Mouse (Mus musculus): ENCODE measurements around the gene Atp5s. TPM values are rescaled to one million over a fixed set of nuclear protein-coding genes. Genes with fewer than 3 reads are reported as not detected.

Atp5s gene
- total RNA-seq (2021) (10 to 100 TPM; 31.5 to 34.7 TPM), polyA plus RNA-seq (2012; rRNA removed) (22.5 and 56.1 TPM in 2 replicates)
- long read RNA-seq, transcript Atp5s-204 (6 exons, 1,599 nt): major isoform, 10 of 35 reads
- long read RNA-seq, transcript Atp5s-201 (5 exons, 1,485 nt): minor isoform, 5 of 35 reads
- long read RNA-seq, partial matches to known transcripts: 14 of 35 reads
- long read RNA-seq, other reads (novel, unspliced or antisense): 6 of 35 reads

DNA sequence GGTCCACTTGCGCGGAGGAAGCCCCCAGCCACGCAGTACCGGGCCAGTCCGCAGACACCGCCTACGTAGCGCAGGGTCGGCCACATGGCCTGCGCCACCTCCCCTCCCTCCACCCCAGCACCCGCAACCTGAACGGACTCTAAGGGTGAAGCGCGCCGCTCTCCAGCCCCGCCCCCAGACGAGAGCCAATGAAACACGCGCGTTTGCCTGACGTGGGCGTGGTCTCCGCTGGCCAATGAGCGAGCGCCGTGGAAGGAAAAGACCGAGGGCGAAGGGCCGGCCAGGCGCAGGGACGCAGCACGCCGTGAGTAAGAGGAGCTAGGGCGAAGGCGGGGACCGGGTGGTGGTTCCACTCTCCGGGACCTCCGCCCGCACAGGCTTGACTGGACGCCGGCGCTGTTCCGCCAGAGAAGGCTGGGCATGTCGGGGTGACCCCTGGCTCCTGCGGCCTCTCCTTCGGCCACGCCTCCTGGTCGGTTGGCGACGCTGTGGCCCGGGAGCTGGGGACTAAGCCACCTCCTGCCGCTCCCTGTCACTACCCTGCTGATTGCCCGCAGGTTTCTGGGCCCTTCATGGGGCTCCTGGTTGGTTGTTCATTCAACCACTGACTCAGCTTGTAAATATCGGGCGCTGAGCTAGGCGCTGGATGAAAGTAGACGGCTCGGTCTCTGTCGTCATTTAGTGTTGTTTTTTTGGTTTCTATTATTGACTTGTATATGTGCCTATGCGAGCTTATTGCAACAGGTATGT is at the start of gene Atp5s, which contains the start of gene L2hgdh:
Gene Atp5s, plus strand, starts transcription at position 240 of the 750 bp plus-strand sequence.
Gene L2hgdh, minus strand, starts transcription at position 163 of the 750 bp plus-strand sequence.
- Histone ChIP-seq H3K4me1 (ENCODE audit: control insufficient read depth, insufficient read depth, low read length) (peaks cover 2% of the 10 kb centered on the region), H3K9ac (ENCODE audit: low read depth, low read length) (peak within 1 kb of the TSS; percentile 83), H3K27me3 (ENCODE audit: control insufficient read depth, insufficient read depth, low read length) (no peaks in the 10 kb centered on the region), H3K27ac (peak within 1 kb of the TSS; percentile 87), H3K36me3 (ENCODE audit: control insufficient read depth, insufficient read depth, low read length) (no peaks in the 10 kb centered on the region), H3K4me3 (peak within 1 kb of the TSS; percentile 68), H3K79me2 (replicated peaks; ENCODE audit: control insufficient read depth, insufficient read depth, low read length) (no peaks in the 10 kb centered on the region)
- WGBS: under 1% methylated on average over 60 of the region's 60 CpGs
- intact Hi-C loops (cut with DNase I): no loop called here
- TF ChIP-seq POLR2A (IDR thresholded peaks at IDR 0.05; ENCODE audit: insufficient read depth, low read depth, low read length) (peak; percentile 93), CTCF (IDR thresholded peaks at IDR 0.05) (no peak), EP300 (IDR thresholded peaks at IDR 0.05; ENCODE audit: insufficient read depth, low read depth, low read length) (no peak)
- peak; percentile 97 to 98 for DNase-seq

- no peak for DNase-seq
- no peak for TF ChIP-seq POLR2A (IDR thresholded peaks at IDR 0.05; ENCODE audit: insufficient read depth, low read depth, low read length)
- TF ChIP-seq EP300 (IDR thresholded peaks at IDR 0.05; ENCODE audit: insufficient read depth, low read depth, low read length): no peak
- no peak for TF ChIP-seq CTCF (IDR thresholded peaks at IDR 0.05)
- peaks cover 8% of the 10 kb centered on the region for H3K79me2 ChIP-seq (replicated peaks; ENCODE audit: control insufficient read depth, insufficient read depth, low read length)
- no peak overlapping the region for H3K4me3 ChIP-seq
- no peaks in the 10 kb centered on the region for H3K27me3 ChIP-seq (ENCODE audit: control insufficient read depth, insufficient read depth, low read length)
- H3K27ac ChIP-seq: no peak overlapping the region
- H3K9ac ChIP-seq (ENCODE audit: low read depth, low read length): no peak overlapping the region
- H3K4me1 ChIP-seq (ENCODE audit: control insufficient read depth, insufficient read depth, low read length): peaks cover 23% of the 10 kb centered on the region
- intact Hi-C loops (cut with DNase I): no loop called here
- H3K36me3 ChIP-seq (ENCODE audit: control insufficient read depth, insufficient read depth, low read length): peaks cover 20% of the 10 kb centered on the region
- WGBS: 61% methylated on average over 4 of the region's 4 CpGs
These were observed 48.6 kb upstream of the Atp5s start for GRCm38 (mm10) chr12:69676157-69676556.

DNA sequence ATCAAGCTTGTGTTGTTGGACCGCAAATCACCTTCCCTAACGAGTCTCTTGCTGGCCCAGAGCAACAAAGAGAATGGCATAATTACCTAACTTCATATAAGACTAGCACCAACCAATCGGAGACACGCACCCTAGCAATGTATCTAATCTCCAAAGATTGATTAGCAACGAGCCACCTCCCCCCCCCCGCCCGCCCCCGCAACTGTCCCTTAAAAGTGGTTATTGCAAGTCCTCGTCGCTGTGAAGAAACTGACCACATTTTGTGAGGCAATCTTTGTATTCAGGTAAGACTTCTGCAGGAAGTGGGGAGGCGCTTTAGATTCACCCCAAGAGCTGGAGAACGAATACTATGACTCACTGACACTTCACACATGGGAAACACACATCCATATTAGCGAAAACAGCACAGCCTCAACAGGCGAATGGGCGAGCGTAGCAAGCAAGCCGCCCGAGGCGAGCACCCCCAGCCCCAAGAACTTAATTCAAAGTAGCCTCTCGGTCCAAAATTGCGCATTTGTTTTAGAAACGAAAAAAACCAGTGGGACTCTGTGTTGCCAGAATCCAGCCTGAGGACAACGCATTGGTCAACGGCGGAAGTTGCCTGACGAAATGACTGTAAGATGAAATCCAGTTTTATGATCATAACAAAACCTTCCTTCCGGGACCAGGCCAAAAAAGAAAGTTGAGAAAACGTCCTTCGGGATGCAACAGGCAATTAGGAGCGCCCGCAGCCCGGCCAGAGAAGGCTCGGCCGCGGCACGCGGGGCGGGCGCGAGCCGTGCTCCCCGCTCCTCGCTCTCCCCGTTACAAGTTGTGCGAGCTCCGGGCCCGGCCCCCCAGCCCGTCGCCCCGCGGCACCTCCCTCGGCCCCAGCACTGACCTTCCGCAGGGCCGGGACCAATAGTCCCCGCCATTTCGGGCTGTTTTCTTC is 43.9 kb upstream of the Atp5s start:
- H3K36me3 ChIP-seq (ENCODE audit: control insufficient read depth, insufficient read depth, low read length): peaks cover 9% of the 10 kb centered on the region
- H3K4me3 ChIP-seq: peak overlapping the region; percentile 94
- peak overlapping the region; percentile 94 for H3K27ac ChIP-seq
- TF ChIP-seq CTCF (IDR thresholded peaks at IDR 0.05) (no peak), POLR2A (IDR thresholded peaks at IDR 0.05; ENCODE audit: insufficient read depth, low read depth, low read length) (0 out of 2 replicates have a peak, but pooled peaks have one; percentile 19)
- H3K9ac ChIP-seq (ENCODE audit: low read depth, low read length): peak overlapping the region; percentile 99
- intact Hi-C loops (cut with DNase I): loop anchor here (5.0 kb wide), 4 partner anchors 34 to 319 kb away; partner anchors contain the start of gene Vcpkmt
- under 1% methylated on average over 56 of the region's 56 CpGs for WGBS
- H3K79me2 ChIP-seq (replicated peaks; ENCODE audit: control insufficient read depth, insufficient read depth, low read length): peaks cover 3% of the 10 kb centered on the region
- H3K27me3 ChIP-seq (ENCODE audit: control insufficient read depth, insufficient read depth, low read length): no peaks in the 10 kb centered on the region
- peak; percentile 71 to 78 for DNase-seq
- peaks cover 13% of the 10 kb centered on the region for H3K4me1 ChIP-seq (ENCODE audit: control insufficient read depth, insufficient read depth, low read length)

DNA sequence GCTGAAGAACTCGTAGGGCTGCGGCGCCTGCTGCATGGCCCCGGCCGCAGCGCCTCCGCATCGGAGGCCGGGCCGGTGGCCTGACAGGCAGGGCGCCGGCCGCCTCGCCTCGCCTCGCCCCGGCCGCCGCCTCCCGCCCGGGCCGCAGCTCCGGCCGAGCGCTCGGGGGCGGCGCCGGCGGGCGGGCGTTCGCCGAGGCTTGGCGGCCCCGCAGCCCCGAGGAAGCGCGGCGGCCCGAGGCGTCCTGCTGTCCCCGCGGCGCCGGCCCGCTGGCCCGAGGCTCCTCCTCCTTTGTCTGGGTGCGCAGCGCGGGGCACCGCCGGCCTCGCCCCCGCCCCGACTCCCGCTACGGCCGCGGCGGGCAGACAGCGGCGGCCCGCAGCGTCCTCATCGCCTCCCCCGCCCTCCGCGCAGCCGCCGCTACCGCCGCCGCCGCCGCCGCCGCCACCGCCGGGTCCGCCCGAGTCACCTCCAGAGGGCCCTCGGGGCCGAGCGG is 43.1 kb upstream of the Atp5s start, which contains the start of gene Sos2:
Gene Sos2, minus strand, starts transcription at position 287 of the 496 bp plus-strand sequence.
- peak; percentile 82 to 84 for DNase-seq
- Histone ChIP-seq H3K9ac (ENCODE audit: low read depth, low read length) (peak within 1 kb of the TSS; percentile 99), H3K4me1 (ENCODE audit: control insufficient read depth, insufficient read depth, low read length) (peaks cover 10% of the 10 kb centered on the region), H3K4me3 (peak within 1 kb of the TSS; percentile 94), H3K27me3 (ENCODE audit: control insufficient read depth, insufficient read depth, low read length) (no peaks in the 10 kb centered on the region), H3K36me3 (ENCODE audit: control insufficient read depth, insufficient read depth, low read length) (peaks cover 5% of the 10 kb centered on the region), H3K79me2 (replicated peaks; ENCODE audit: control insufficient read depth, insufficient read depth, low read length) (peaks cover 3% of the 10 kb centered on the region; the same call in 1 of the 2 replicates), H3K27ac (peak within 1 kb of the TSS; percentile 96)
- 3% methylated on average over 77 of the region's 85 CpGs for whole genome bisulfite sequencing
- TF ChIP-seq EP300 (IDR thresholded peaks at IDR 0.05; ENCODE audit: insufficient read depth, low read depth, low read length): no peak
- no peak for TF ChIP-seq CTCF (IDR thresholded peaks at IDR 0.05)
- no peak for TF ChIP-seq POLR2A (IDR thresholded peaks at IDR 0.05; ENCODE audit: insufficient read depth, low read depth, low read length)
- intact Hi-C loops (cut with DNase I): loop anchor here (5.0 kb wide), 4 partner anchors 34 to 319 kb away; partner anchors contain the start of gene Vcpkmt

- H3K9ac ChIP-seq (ENCODE audit: low read depth, low read length): peak overlapping the region; percentile 99
- TF ChIP-seq CTCF (IDR thresholded peaks at IDR 0.05) (peak; percentile 20), EP300 (IDR thresholded peaks at IDR 0.05; ENCODE audit: insufficient read depth, low read depth, low read length) (no peak), POLR2A (IDR thresholded peaks at IDR 0.05; ENCODE audit: insufficient read depth, low read depth, low read length) (peak; percentile 52)
- H3K36me3 ChIP-seq (ENCODE audit: control insufficient read depth, insufficient read depth, low read length): peaks cover 5% of the 10 kb centered on the region
- H3K27ac ChIP-seq: peak overlapping the region; percentile 96
- peaks cover 3% of the 10 kb centered on the region; the same call in 1 of the 2 replicates for H3K79me2 ChIP-seq (replicated peaks; ENCODE audit: control insufficient read depth, insufficient read depth, low read length)
- H3K4me3 ChIP-seq: peak overlapping the region; percentile 69
- peaks cover 10% of the 10 kb centered on the region for H3K4me1 ChIP-seq (ENCODE audit: control insufficient read depth, insufficient read depth, low read length)
- DNase-seq: peak; percentile 90 to 91
- 4% methylated on average over 51 of the region's 54 CpGs for WGBS
- no peaks in the 10 kb centered on the region for H3K27me3 ChIP-seq (ENCODE audit: control insufficient read depth, insufficient read depth, low read length)
- intact Hi-C loops (cut with DNase I): loop anchor here (5.0 kb wide), 4 partner anchors 35 to 320 kb away; partner anchors contain the start of gene Vcpkmt
These were observed 42.5 kb upstream of the Atp5s start for GRCm38 (mm10) chr12:69682065-69682787.

All from heart, adult 2 months (tissue).